Mouse (Mus musculus) lung, postnatal 0 days (tissue): Measurements from ENCODE around the gene Rab15. TPM values are rescaled to one million over a fixed set of nuclear protein-coding genes. Genes with fewer than 3 reads are reported as not detected.
A peak's percentile ranks its signal among the peaks of the same experiment; 100 is the strongest.

ENCODE experiments used
- ATAC-seq: fragments of 200-750 bp; cut with Nextera tagmentation; 2 replicates; pipeline ENCODE4 v1.8.0; 2017; ENCODE audit warnings: moderate library complexity
- DNase-seq: peaks from one replicate; pipeline ENCODE4 v3.0.0-alpha.2; 2016; ENCODE audit warnings: low spot score
- H3K27ac ChIP-seq: fragments of 300-500 bp; sonication (generic); 2 replicates; pipeline ENCODE4 v1.5.1; 2014; ENCODE audit warnings: antibody characterized with exemption, mild to moderate bottlenecking, low read length, mixed read lengths
- H3K27me3 ChIP-seq: fragments of 300-500 bp; sonication (generic); replicated peaks from 2 replicates; pipeline ENCODE4 v1.6.1; 2014; ENCODE audit warnings: low read length, mixed read lengths; ENCODE audit not compliant: insufficient read depth
- H3K36me3 ChIP-seq: fragments of 300-500 bp; sonication (generic); 2 replicates; pipeline ENCODE4 v1.6.1; 2014; ENCODE audit warnings: low read length, mixed read lengths; ENCODE audit not compliant: insufficient read depth
- H3K4me1 ChIP-seq: fragments of 300-500 bp; sonication (generic); 2 replicates; pipeline ENCODE4 v1.6.1; 2014; ENCODE audit warnings: antibody characterized with exemption, low read depth, low read length, mixed read lengths; ENCODE audit not compliant: insufficient read depth
- H3K4me2 ChIP-seq: fragments of 300-500 bp; sonication (generic); replicated peaks from 2 replicates; pipeline ENCODE4 v1.6.1; 2014; ENCODE audit warnings: low read depth, mild to moderate bottlenecking, low read length, moderate library complexity, mixed read lengths
- H3K4me3 ChIP-seq: fragments of 300-500 bp; sonication (generic); 2 replicates; pipeline ENCODE4 v1.5.1; 2014; ENCODE audit warnings: low read depth, low read length
- H3K9ac ChIP-seq: fragments of 300-500 bp; sonication (generic); replicated peaks from 2 replicates; pipeline ENCODE4 v1.6.1; 2014; ENCODE audit warnings: low read depth, mild to moderate bottlenecking
- H3K9me3 ChIP-seq: fragments of 300-500 bp; sonication (generic); 2 replicates; pipeline ENCODE4 v1.6.1; 2016; ENCODE audit warnings: low read length, mixed read lengths
- CTCF ChIP-seq: IDR thresholded peaks from 2 replicates; pipeline ENCODE4 v1.5.1; 2016; ENCODE audit warnings: antibody characterized with exemption, mild to moderate bottlenecking
- EP300 ChIP-seq: IDR thresholded peaks from 2 replicates; pipeline ENCODE4 v1.6.1; 2016; ENCODE audit warnings: antibody characterized with exemption, mild to moderate bottlenecking, control low read depth
- WGBS: fragments of 180-500 bp; shearing (Covaris S2); extraction: QIAGEN DNeasy Blood & Tissue Kit; methylation state at CpG from one replicate; pipeline ENCODE4 v1.1.7; 2014; 5-methylcytosine and 5-hydroxymethylcytosine counted together
- polyA plus RNA-seq: library from polyadenylated mRNA; unstranded; fragments of >200 nt; fragmentation: Nextera tagmentation; extraction: Ambion mirVana; gene quantifications from 2 replicates; pipeline ENCODE4 v1.2.1, GENCODE M21; 2015

The Rab15 gene
- polyA plus RNA-seq, 1 experiment from 2014 or later: 20.7 TPM

GRCm38 (mm10) chr12:76752652-76753318, 69.9 kb downstream of the Rab15 start:
- Histone ChIP-seq H3K4me2 (no peak overlapping the region), H3K4me3 (no peak overlapping the region), H3K4me1 (no peaks in the 10 kb centered on the region), H3K27me3 (no peaks in the 10 kb centered on the region), H3K9ac (no peak overlapping the region), H3K9me3 (no peaks in the 10 kb centered on the region), H3K36me3 (no peaks in the 10 kb centered on the region), H3K27ac (no peak overlapping the region)
- TF ChIP-seq EP300 (no peak), CTCF (peak; percentile 71)
- ATAC-seq (peak; percentile 41), DNase-seq (peak; percentile 59)
- 37% methylated on average over 14 of the region's 14 CpGs for WGBS

- H3K9me3 ChIP-seq: no peaks in the 10 kb centered on the region
- H3K27ac ChIP-seq: no peak overlapping the region
- no peaks in the 10 kb centered on the region for H3K4me1 ChIP-seq
- TF ChIP-seq EP300 (no peak), CTCF (no peak)
- no peaks in the 10 kb centered on the region for H3K27me3 ChIP-seq
- 75% methylated on average over 16 of the region's 16 CpGs for WGBS
- no peak overlapping the region for H3K9ac ChIP-seq
- DNase-seq: peak; percentile 3
- H3K4me3 ChIP-seq: no peak overlapping the region
- ATAC-seq: no peak
- no peaks in the 10 kb centered on the region for H3K36me3 ChIP-seq
- no peak overlapping the region for H3K4me2 ChIP-seq
Measured at GRCm38 (mm10) chr12:76750866-76751459, 71.7 kb downstream of the Rab15 start.

Other genes starting within 250 kb of the Rab15 start
- gene Sptb, start 112.4 kb downstream of the Rab15 start, polyA plus RNA-seq: 0.35 and 0.38 TPM in 2 replicates
- gene Churc1, start 57.4 kb downstream of the Rab15 start, polyA plus RNA-seq: 109 and 114 TPM in 2 replicates
- gene Fntb, start 57.3 kb downstream of the Rab15 start, polyA plus RNA-seq: 15.8 and 18.9 TPM in 2 replicates
- 21.3 TPM in 2 replicates for gene Gpx2, start 27.4 kb downstream of the Rab15 start, polyA plus RNA-seq
- 17.5 and 20.9 TPM in 2 replicates for gene Max, start 139.3 kb upstream of the Rab15 start, polyA plus RNA-seq